ENCODE assay signal across 9 mouse cellular contexts in genomic region chr1:180116525-180116924, GRCm38 (mm10).
A peak's percentile ranks its signal among the peaks of the same experiment; 100 is the strongest.
DNase-seq lines count a peak whose midpoint lies in the region; ATAC-seq and TF ChIP-seq lines count a peak whose summit lies in the region.
"Had no signal": no experiment of that assay in that cellular context is flagged by ENCODE, and none has a peak within 500 bp of the region (broad histone marks: within the 10 kb centered on the region; RNA-seq: fewer than 3 reads in every experiment).

No protein-coding gene starts in this region.

- H3K27ac ChIP-seq in gastrocnemius, adult 2 months = no peak overlapping the region
- no peak overlapping the region for H3K27ac ChIP-seq in intestine, embryonic 15.5 days
- H3K27ac ChIP-seq: lung, embryonic 15.5 days had no signal

- no peak overlapping the region for H3K4me2 ChIP-seq in intestine, embryonic 15.5 days (replicated peaks)
- H3K4me2 ChIP-seq: lung, embryonic 15.5 days had no signal

- DNase-seq in gastrocnemius, adult 2 months = peak; percentile 35
- no peak for DNase-seq in gastrocnemius, postnatal 4 days (ENCODE audit: low spot score in 2 of 2)
- DNase-seq in right cerebral cortex, postnatal 4 days = peak; percentile 18
- no peak for DNase-seq in right cerebral cortex, postnatal 14 days
- peak; percentile 4 for DNase-seq in induced T-regulatory cell, adult 2 months (ENCODE audit: low read depth)
- peak; percentile 25 for DNase-seq in thymus, postnatal 25 days
- DNase-seq in neural tube, embryonic 10.5 days (ENCODE audit: extremely low spot score, low spot score) = no peak

- no peak overlapping the region for H3K9ac ChIP-seq in intestine, embryonic 15.5 days
- H3K9ac ChIP-seq: lung, embryonic 15.5 days had no signal

- no peak for ATAC-seq in intestine, embryonic 15.5 days

- 89% methylated on average over 1 of the region's 1 CpGs for WGBS in intestine, embryonic 15.5 days

- H3K27me3 ChIP-seq in intestine, embryonic 15.5 days (replicated peaks) = no peaks in the 10 kb centered on the region
- H3K27me3 ChIP-seq: lung, embryonic 15.5 days had no signal

- intact Hi-C loops in gastrocnemius, adult 2 months (cut with DNase I) = loop anchor here (5.0 kb wide), 1 partner anchor 259 kb away; no protein-coding TSS in a partner anchor

- no peaks in the 10 kb centered on the region for H3K36me3 ChIP-seq in intestine, embryonic 15.5 days

- no peaks in the 10 kb centered on the region for H3K9me3 ChIP-seq in intestine, embryonic 15.5 days
- H3K9me3 ChIP-seq: lung, embryonic 15.5 days had no signal

- no peaks in the 10 kb centered on the region for H3K4me1 ChIP-seq in intestine, embryonic 15.5 days (replicated peaks)
- H3K4me1 ChIP-seq: lung, embryonic 15.5 days had no signal

- peak; percentile 65 for TF ChIP-seq CTCF in gastrocnemius, adult 2 months (IDR thresholded peaks at IDR 0.05)

- no peak overlapping the region for H3K4me3 ChIP-seq in gastrocnemius, adult 2 months
- no peak overlapping the region for H3K4me3 ChIP-seq in intestine, embryonic 15.5 days (replicated peaks)
- H3K4me3 ChIP-seq: lung, embryonic 15.5 days had no signal

Comparison
In these comparisons a context has a peak if more than half of its experiments do, and no peak if none do; other contexts are left out.
1. DNase-seq: peak in gastrocnemius, adult 2 months (single experiment), right cerebral cortex, postnatal 4 days (single experiment), induced T-regulatory cell, adult 2 months (single experiment) and thymus, postnatal 25 days (single experiment); none in gastrocnemius, postnatal 4 days (0 of 2), right cerebral cortex, postnatal 14 days (single experiment) and neural tube, embryonic 10.5 days (single experiment).